Mouse (Mus musculus) cortical plate, adult 2 months (tissue): ENCODE measurements at regions not wholly inside any gene's neighbourhood (a gene's known extent, or its start where the extent isn't known, plus 50 kb on each side); places are given as distances from the start of the nearest gene placed in this dataset.

Experiments
- H3K27ac ChIP-seq: fragments of 200-500 bp; 2 replicates; pipeline ENCODE4 v1.5.1; 2012; ENCODE audit warnings: low read length, control low read depth, inconsistent platforms; ENCODE audit not compliant: insufficient read depth
- H3K4me1 ChIP-seq: fragments of 200-500 bp; 2 replicates; pipeline ENCODE4 v1.6.1; 2011; ENCODE audit warnings: low read length; ENCODE audit not compliant: control insufficient read depth, insufficient read depth
- H3K4me3 ChIP-seq: fragments of 200-500 bp; 2 replicates; pipeline ENCODE4 v1.5.1; 2011; ENCODE audit warnings: mild to moderate bottlenecking, low read length, control low read depth; ENCODE audit not compliant: insufficient read depth
- CTCF ChIP-seq: fragments of 200-500 bp; IDR thresholded peaks from 2 replicates; pipeline ENCODE4 v1.5.1; 2011; ENCODE audit warnings: mild to moderate bottlenecking, control low read depth, low read length; ENCODE audit not compliant: insufficient read depth; ENCODE audit errors: extremely low read depth
- POLR2A ChIP-seq: fragments of 200-500 bp; IDR thresholded peaks from 2 replicates; pipeline ENCODE4 v1.6.1; 2011; ENCODE audit warnings: mild to moderate bottlenecking, low read length, control low read depth; ENCODE audit not compliant: insufficient read depth; ENCODE audit errors: extremely low read depth

- Histone ChIP-seq H3K27ac (no peak overlapping the region), H3K4me3 (no peak overlapping the region), H3K4me1 (no peaks in the 10 kb centered on the region)
- TF ChIP-seq POLR2A (no peak), CTCF (no peak)
Observed at GRCm38 (mm10) chr3:144378524-144379225, 173.7 kb upstream of the Lmo4 start.

- no peak for TF ChIP-seq POLR2A
- no peak for TF ChIP-seq CTCF
- Histone ChIP-seq H3K4me3 (no peak overlapping the region), H3K27ac (no peak overlapping the region), H3K4me1 (no peaks in the 10 kb centered on the region)
Observed at GRCm38 (mm10) chr3:144377626-144378523, 172.9 kb upstream of the Lmo4 start.

GRCm38 (mm10) chr3:144376463-144377402, 171.7 kb upstream of the Lmo4 start:
- no peaks in the 10 kb centered on the region for H3K4me1 ChIP-seq
- no peak overlapping the region for H3K27ac ChIP-seq
- TF ChIP-seq CTCF = no peak
- no peak for TF ChIP-seq POLR2A
- H3K4me3 ChIP-seq = no peak overlapping the region

- TF ChIP-seq POLR2A (no peak), CTCF (no peak)
- H3K4me1 ChIP-seq = no peaks in the 10 kb centered on the region
- no peak overlapping the region for H3K4me3 ChIP-seq
- H3K27ac ChIP-seq = no peak overlapping the region
Observed at GRCm38 (mm10) chr3:144375725-144376412, 170.8 kb upstream of the Lmo4 start.

GRCm38 (mm10) chr3:144368300-144368699, 163.3 kb upstream of the Lmo4 start:
- Histone ChIP-seq H3K27ac (no peak overlapping the region), H3K4me3 (no peak overlapping the region), H3K4me1 (peaks cover 3% of the 10 kb centered on the region; the same call in 1 of the 2 replicates)
- no peak for TF ChIP-seq POLR2A
- no peak for TF ChIP-seq CTCF

DNA sequence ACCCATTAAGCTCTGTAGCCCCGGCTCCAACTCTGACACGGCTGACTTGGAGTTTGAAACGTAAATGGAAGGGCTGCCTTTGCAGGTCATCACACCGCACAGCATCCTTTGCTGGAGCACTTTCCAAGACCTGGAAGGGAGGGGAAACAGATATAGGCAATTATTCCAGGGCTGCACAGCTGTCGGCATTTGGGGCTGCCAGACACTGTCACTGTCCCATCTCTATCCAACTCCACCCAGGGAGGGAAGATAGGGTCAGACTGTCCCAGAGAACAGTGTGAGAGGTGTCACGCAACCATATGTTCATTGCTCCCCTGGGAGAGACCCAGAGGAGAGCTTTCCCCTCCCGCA, 162.7 kb upstream of the Lmo4 start:
- no peak for TF ChIP-seq CTCF
- no peak for TF ChIP-seq POLR2A
- Histone ChIP-seq H3K27ac (no peak overlapping the region), H3K4me3 (peak overlapping the region; percentile 12; the same call in 1 of the 2 replicates), H3K4me1 (peaks cover 3% of the 10 kb centered on the region; the same call in 1 of the 2 replicates)

GRCm38 (mm10) chr3:144366976-144367765, 162.2 kb upstream of the Lmo4 start:
- H3K4me1 ChIP-seq = peaks cover 3% of the 10 kb centered on the region; the same call in 1 of the 2 replicates
- H3K4me3 ChIP-seq = peak overlapping the region; percentile 12
- TF ChIP-seq POLR2A (no peak), CTCF (peak; percentile 47)
- H3K27ac ChIP-seq = no peak overlapping the region

- TF ChIP-seq CTCF (no peak), POLR2A (no peak)
- Histone ChIP-seq H3K27ac (no peak overlapping the region), H3K4me1 (peaks cover 3% of the 10 kb centered on the region; the same call in 1 of the 2 replicates), H3K4me3 (no peak overlapping the region)
Observed at GRCm38 (mm10) chr3:144365894-144366293, 160.9 kb upstream of the Lmo4 start.

DNA sequence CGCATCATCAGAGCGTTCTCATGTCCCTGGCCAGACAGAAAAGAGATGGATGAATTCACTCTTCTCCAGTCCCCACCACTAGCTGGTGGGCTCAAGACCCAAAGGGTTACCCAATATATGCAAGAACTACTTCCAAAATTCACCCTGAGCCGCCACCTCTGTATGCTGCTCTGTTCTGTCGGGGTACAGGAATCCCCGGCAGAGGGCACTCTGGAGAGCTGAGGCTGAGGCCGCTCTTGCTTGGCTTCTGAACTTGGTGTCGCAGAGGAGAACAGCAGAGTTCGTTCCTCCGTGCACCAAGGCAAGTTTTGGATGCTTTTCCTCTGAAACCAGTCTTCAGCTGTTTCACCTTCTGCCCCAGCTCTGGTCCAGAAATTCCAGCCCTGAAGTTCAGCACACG, 157.5 kb upstream of the Lmo4 start:
- Histone ChIP-seq H3K4me1 (no peaks in the 10 kb centered on the region), H3K27ac (no peak overlapping the region), H3K4me3 (no peak overlapping the region)
- TF ChIP-seq CTCF = peak; percentile 15; the same call in 1 of the 2 replicates
- no peak for TF ChIP-seq POLR2A
